Mouse (Mus musculus) lung, embryonic 16.5 days (tissue): ENCODE results near the gene Txnrd3. TPM values are rescaled to one million over a fixed set of nuclear protein-coding genes. Genes with fewer than 3 reads are reported as not detected.

ENCODE experiments used
- ATAC-seq: fragments of 200-750 bp; cut with Nextera tagmentation; 2 replicates; pipeline ENCODE4 v1.8.0; 2017; ENCODE audit warnings: low read depth, mild to moderate bottlenecking, moderate library complexity
- H3K27ac ChIP-seq: fragments of 300-500 bp; sonication (generic); 2 replicates; pipeline ENCODE4 v1.5.1; 2014; ENCODE audit warnings: mild to moderate bottlenecking, control low read depth, low read length
- H3K27me3 ChIP-seq: fragments of 300-500 bp; sonication (generic); 2 replicates; pipeline ENCODE4 v1.6.1; 2014; ENCODE audit warnings: low read depth, low read length, mixed read lengths; ENCODE audit not compliant: control insufficient read depth, insufficient read depth
- H3K36me3 ChIP-seq: fragments of 300-500 bp; sonication (generic); 2 replicates; pipeline ENCODE4 v1.6.1; 2014; ENCODE audit warnings: low read length; ENCODE audit not compliant: control insufficient read depth, insufficient read depth
- H3K4me1 ChIP-seq: fragments of 300-500 bp; sonication (generic); replicated peaks from 2 replicates; pipeline ENCODE4 v1.6.1; 2014; ENCODE audit warnings: low read length, mixed read lengths; ENCODE audit not compliant: control insufficient read depth, insufficient read depth
- H3K4me2 ChIP-seq: fragments of 300-500 bp; sonication (generic); 2 replicates; pipeline ENCODE4 v1.6.1; 2014; ENCODE audit warnings: low read depth, low read length, control low read depth
- H3K4me3 ChIP-seq: fragments of 300-500 bp; sonication (generic); 2 replicates; pipeline ENCODE4 v1.5.1; 2014; ENCODE audit warnings: mild to moderate bottlenecking, low read length, control low read depth
- H3K9ac ChIP-seq: fragments of 300-500 bp; sonication (generic); 2 replicates; pipeline ENCODE4 v1.6.1; 2014; ENCODE audit warnings: low read length, control low read depth
- H3K9me3 ChIP-seq: fragments of 300-500 bp; sonication (generic); 2 replicates; pipeline ENCODE4 v1.6.1; 2016; ENCODE audit warnings: low read length; ENCODE audit not compliant: control insufficient read depth
- WGBS: fragments of 180-500 bp; shearing (Covaris S2); extraction: QIAGEN DNeasy Blood & Tissue Kit; methylation state at CpG from one replicate; pipeline ENCODE4 v1.1.7; 2014; 5-methylcytosine and 5-hydroxymethylcytosine counted together
- polyA plus RNA-seq: library from polyadenylated mRNA; unstranded; fragments of >200 nt; fragmentation: Nextera tagmentation; extraction: Ambion mirVana; gene quantifications from 2 replicates; pipeline ENCODE4 v1.2.1, GENCODE M21; 2015

Txnrd3 gene
- polyA plus RNA-seq, 1 experiment from 2014 or later, result 10.4 TPM

DNA sequence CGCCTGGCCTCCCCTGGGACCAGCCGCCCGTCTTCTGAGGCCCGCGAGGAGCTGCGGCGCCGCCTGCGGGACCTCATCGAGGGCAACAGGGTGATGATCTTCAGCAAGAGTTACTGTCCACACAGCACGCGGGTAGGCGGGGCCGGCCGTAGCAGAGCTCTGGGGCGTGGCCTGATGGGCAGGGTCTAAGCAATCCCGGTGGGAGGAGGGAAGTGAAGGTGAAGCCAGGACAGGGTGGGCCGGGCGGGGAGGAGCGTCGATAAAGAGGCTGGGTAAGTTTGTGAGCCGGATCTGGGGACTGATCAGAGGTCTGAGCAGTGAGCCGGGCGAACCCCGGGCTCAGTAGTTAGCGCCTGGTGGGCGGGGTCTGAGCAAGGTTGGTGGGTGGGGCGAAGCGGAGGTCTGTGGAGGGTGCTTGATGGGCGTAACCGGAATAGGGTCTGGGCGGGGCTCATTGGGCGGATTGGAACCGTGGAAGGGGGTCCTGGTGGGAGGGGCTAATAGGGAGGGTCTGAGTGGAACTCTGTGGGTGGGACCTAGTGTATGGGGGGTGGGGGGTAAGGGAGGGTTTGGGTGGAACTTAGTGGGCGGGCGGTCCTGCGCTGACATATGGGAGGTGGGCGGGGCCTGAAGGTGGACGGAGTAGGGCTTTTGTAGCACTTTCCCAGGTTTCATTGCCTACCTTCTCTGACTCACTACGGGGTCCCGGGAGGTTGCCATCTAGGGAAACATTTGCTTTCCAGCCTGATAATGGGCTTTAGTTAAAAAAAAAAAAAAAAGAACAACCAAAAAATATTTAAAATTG, 685 bp downstream of the Txnrd3 start:
- H3K4me1 ChIP-seq, result peaks cover 2% of the 10 kb centered on the region; the same call in 1 of the 2 replicates
- peak; percentile 97 for ATAC-seq
- H3K36me3 ChIP-seq, result no peaks in the 10 kb centered on the region
- H3K27ac ChIP-seq, result peak overlapping the region; percentile 95
- H3K27me3 ChIP-seq, result no peaks in the 10 kb centered on the region
- H3K9me3 ChIP-seq, result no peaks in the 10 kb centered on the region
- H3K4me3 ChIP-seq, result peak overlapping the region; percentile 64
- peak overlapping the region; percentile 68 for H3K9ac ChIP-seq
- under 1% methylated on average over 41 of the region's 41 CpGs for WGBS
- peak overlapping the region; percentile 95 for H3K4me2 ChIP-seq

- 76% methylated on average over 8 of the region's 8 CpGs for WGBS
These were observed 6.1 kb downstream of the Txnrd3 start for GRCm38 (mm10) chr6:89649897-89650296.

DNA sequence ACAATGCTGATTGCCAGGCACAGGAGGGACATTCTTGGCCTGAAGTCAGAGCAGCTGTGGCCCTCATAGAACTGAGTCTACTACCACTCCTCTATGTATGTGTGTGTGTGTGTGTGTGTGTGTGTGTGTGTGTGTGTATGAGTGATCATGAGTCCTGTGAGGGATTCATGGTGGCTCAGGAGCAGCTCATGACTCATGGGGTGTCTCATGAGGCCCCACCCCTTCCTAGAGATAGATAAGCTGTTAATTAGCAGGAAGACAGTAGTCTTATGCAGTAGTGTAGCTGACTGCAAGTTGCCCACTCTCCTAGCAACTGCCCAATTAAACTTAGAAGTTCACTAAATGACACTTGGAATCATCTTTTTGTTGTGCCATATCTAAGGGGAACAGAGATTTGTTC, 8.0 kb downstream of the Txnrd3 start:
- H3K4me3 ChIP-seq, result no peak overlapping the region
- no peaks in the 10 kb centered on the region for H3K36me3 ChIP-seq
- H3K27me3 ChIP-seq, result no peaks in the 10 kb centered on the region
- no peak overlapping the region for H3K9ac ChIP-seq
- no peak for ATAC-seq
- no peak overlapping the region for H3K4me2 ChIP-seq
- H3K4me1 ChIP-seq, result no peaks in the 10 kb centered on the region
- H3K9me3 ChIP-seq, result no peaks in the 10 kb centered on the region
- no peak overlapping the region for H3K27ac ChIP-seq

More at GRCm38 (mm10) chr6:89649897-89650296, 6.1 kb downstream of the Txnrd3 start:
- Histone ChIP-seq H3K27ac (no peak overlapping the region), H3K9ac (no peak overlapping the region), H3K4me1 (no peaks in the 10 kb centered on the region), H3K27me3 (no peaks in the 10 kb centered on the region), H3K4me3 (no peak overlapping the region), H3K9me3 (no peaks in the 10 kb centered on the region), H3K4me2 (no peak overlapping the region), H3K36me3 (no peaks in the 10 kb centered on the region)
- ATAC-seq, result no peak

DNA sequence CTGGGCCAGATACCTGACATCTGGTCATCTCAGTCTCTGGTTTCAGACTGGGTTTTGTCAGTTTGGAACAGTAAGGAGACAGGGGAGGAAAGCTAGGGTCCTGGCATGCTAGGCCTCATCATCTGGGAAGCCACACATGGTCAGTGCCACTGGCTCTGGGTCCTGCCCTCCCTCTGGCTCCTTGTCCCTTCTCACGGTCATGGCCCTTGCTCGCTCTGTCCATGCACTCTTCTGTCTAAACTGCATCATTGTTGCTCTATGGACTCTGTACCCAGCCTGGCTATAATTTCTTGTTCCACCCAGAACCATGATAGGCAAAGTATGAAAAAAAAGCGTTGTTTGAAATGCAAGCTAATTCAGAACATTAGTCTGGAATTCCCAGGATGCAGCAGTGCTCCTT, 11.2 kb downstream of the Txnrd3 start:
- no peaks in the 10 kb centered on the region for H3K9me3 ChIP-seq
- no peaks in the 10 kb centered on the region for H3K36me3 ChIP-seq
- H3K4me3 ChIP-seq, result no peak overlapping the region
- H3K9ac ChIP-seq, result no peak overlapping the region
- WGBS, result 91% methylated on average over 3 of the region's 3 CpGs
- no peaks in the 10 kb centered on the region for H3K4me1 ChIP-seq
- no peak overlapping the region for H3K27ac ChIP-seq
- no peak for ATAC-seq
- no peak overlapping the region for H3K4me2 ChIP-seq
- H3K27me3 ChIP-seq, result no peaks in the 10 kb centered on the region

DNA sequence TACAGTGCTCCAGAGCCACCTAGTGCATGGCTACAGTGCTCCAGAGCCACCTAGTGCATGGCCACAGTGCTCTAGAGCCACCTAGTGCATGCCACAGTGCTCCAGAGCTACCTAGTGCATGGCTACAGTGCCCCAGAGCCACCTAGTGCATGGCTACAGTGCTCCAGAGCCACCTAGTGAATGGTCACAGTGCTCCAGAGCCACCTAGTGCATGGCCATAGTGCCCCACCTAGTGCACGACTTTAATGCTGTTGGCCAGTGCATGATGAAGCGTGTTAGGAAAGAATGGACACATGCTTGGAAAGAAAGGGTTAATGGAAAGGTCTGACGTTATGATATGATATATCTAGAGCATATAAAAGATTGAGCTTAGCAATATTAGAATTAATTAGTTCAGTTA, 14.6 kb downstream of the Txnrd3 start:
- WGBS, result 65% methylated on average over 3 of the region's 3 CpGs
- Histone ChIP-seq H3K9me3 (no peaks in the 10 kb centered on the region), H3K27ac (no peak overlapping the region), H3K36me3 (no peaks in the 10 kb centered on the region), H3K4me2 (no peak overlapping the region), H3K27me3 (no peaks in the 10 kb centered on the region), H3K9ac (no peak overlapping the region), H3K4me1 (no peaks in the 10 kb centered on the region), H3K4me3 (no peak overlapping the region)
- ATAC-seq, result no peak

DNA sequence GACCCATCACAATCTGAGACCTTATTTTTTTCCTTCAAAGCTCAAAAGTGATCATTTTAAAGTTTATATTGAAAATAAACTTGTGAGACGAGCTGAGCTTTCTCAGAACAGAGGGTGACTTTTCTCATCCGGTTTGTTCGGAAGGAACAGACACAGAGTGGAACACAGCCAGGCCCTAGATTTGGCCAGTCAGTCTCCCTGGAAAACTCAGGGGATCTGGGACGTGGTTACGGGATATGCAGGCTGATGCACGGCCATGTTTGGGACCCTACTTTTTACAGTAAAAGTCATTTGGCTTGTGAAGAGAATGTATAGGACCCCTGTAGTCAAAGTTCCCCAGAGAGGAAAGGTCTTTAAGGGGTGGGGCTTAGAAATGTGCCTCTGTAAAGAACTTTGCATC, 15.1 kb downstream of the Txnrd3 start:
- H3K27ac ChIP-seq, result no peak overlapping the region
- 68% methylated on average over 6 of the region's 6 CpGs for WGBS
- H3K9me3 ChIP-seq, result no peaks in the 10 kb centered on the region
- peaks cover 4% of the 10 kb centered on the region; the same call in 1 of the 2 replicates for H3K36me3 ChIP-seq
- ATAC-seq, result no peak
- H3K27me3 ChIP-seq, result no peaks in the 10 kb centered on the region
- no peak overlapping the region for H3K4me2 ChIP-seq
- H3K4me1 ChIP-seq, result no peaks in the 10 kb centered on the region
- H3K9ac ChIP-seq, result no peak overlapping the region
- no peak overlapping the region for H3K4me3 ChIP-seq

DNA sequence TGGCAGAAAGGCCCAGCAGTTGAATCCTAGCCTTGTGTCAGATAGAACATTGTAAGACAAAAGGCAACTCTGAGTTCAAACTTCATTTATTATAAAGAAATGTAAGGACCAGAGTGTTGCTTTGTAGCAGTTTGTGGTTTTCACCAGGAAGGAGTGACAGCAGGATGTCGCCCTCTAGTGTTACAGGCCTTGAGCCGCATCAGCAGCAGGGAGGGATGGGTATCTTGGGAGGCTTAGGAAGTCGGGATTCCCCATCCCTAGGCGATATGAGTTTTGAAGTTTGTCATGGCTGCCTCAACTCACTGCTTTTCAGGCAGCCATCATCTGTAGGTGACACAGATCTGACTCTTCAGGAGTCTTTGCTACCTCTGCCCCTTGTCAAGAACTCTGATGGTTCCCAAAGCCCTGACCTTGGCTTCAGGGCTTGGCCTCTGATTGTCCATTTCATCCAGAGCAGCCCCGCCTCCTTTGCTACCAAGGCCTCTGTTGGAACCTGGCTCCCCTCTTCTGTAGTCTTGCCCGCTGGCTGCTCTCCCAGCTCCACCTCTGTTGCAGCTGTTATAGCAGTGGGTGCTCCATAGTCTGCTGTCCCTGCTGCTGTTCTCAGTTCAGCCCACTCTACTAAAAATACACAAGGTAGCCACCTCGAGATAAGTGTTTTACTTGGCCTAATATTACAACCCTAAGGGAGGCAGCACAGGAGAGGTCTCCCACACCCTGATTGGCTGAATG, 16.1 kb downstream of the Txnrd3 start:
- Histone ChIP-seq H3K4me3 (no peak overlapping the region), H3K9me3 (no peaks in the 10 kb centered on the region), H3K27me3 (no peaks in the 10 kb centered on the region), H3K9ac (no peak overlapping the region), H3K4me1 (no peaks in the 10 kb centered on the region), H3K4me2 (no peak overlapping the region), H3K36me3 (peaks cover 4% of the 10 kb centered on the region; the same call in 1 of the 2 replicates), H3K27ac (no peak overlapping the region)
- ATAC-seq, result peak; percentile 75
- 26% methylated on average over 7 of the region's 7 CpGs for WGBS

DNA sequence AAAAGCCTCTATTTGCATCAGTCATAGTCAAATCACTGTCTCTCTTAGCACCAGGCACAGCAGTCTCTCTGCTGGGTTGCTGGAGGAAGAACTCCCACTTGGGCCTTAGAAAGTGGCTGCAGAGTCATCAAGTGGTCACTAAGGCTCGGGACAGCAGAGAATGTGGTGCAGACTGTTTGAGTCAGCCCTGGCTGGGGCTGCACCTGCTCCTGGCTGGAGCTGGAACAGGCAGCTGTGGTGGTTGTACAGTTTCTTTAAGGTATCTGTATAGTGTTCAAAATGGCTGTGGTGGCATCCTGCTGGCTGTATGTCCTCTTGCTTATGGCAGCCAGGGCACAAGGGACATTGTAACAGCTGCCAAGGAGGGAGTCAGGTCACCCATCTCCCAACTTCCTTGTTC, 16.7 kb downstream of the Txnrd3 start:
- Histone ChIP-seq H3K9ac (no peak overlapping the region), H3K9me3 (no peaks in the 10 kb centered on the region), H3K36me3 (peaks cover 4% of the 10 kb centered on the region; the same call in 1 of the 2 replicates), H3K4me3 (no peak overlapping the region), H3K4me1 (0 out of 2 replicates have a peak, but pooled peaks cover 2% of the 10 kb centered on the region), H3K27me3 (no peaks in the 10 kb centered on the region), H3K27ac (no peak overlapping the region), H3K4me2 (no peak overlapping the region)
- peak; percentile 21; the same call in 1 of the 2 replicates for ATAC-seq
- 50% methylated on average over 1 of the region's 1 CpGs for WGBS

- WGBS, result 73% methylated on average over 3 of the region's 3 CpGs
- H3K9me3 ChIP-seq, result no peaks in the 10 kb centered on the region
- H3K4me2 ChIP-seq, result no peak overlapping the region
- H3K27ac ChIP-seq, result no peak overlapping the region
- no peak for ATAC-seq
- H3K9ac ChIP-seq, result no peak overlapping the region
- peaks cover 4% of the 10 kb centered on the region; the same call in 1 of the 2 replicates for H3K36me3 ChIP-seq
- H3K4me1 ChIP-seq, result 0 out of 2 replicates have a peak, but pooled peaks cover 2% of the 10 kb centered on the region
- no peaks in the 10 kb centered on the region for H3K27me3 ChIP-seq
- no peak overlapping the region for H3K4me3 ChIP-seq
These were observed 18.7 kb downstream of the Txnrd3 start for GRCm38 (mm10) chr6:89662521-89662920.
